Mouse (Mus musculus): ENCODE measurements around the gene 5730507C01Rik. TPM values are rescaled to one million over a fixed set of nuclear protein-coding genes. Genes with fewer than 3 reads are reported as not detected.
"Not testable (repeated sequence)": the region's sequence is repeated elsewhere in the genome, so short reads cannot be mapped to it uniquely, and the experiment has no call there.

The 5730507C01Rik gene
- 1.8 and 2.1 TPM in 2 replicates for polyA plus RNA-seq (2015; fragmentation: Nextera tagmentation; extraction: Ambion mirVana)

GRCm38 (mm10) chr12:18514171-18514570 is at the start of gene 5730507C01Rik:
TSS of gene 5730507C01Rik (plus strand) at chr12:18514510.
- H3K27ac ChIP-seq = no peak within 1 kb of the TSS
- H3K36me3 ChIP-seq (replicated peaks) = no peaks in the 10 kb centered on the region
- no peaks in the 10 kb centered on the region for H3K4me1 ChIP-seq
- H3K27me3 ChIP-seq (replicated peaks) = no peaks in the 10 kb centered on the region
- WGBS = 7% methylated on average over 33 of the region's 36 CpGs
- peaks cover 13% of the 10 kb centered on the region for H3K9me3 ChIP-seq
- no peak within 1 kb of the TSS; the same call in 1 of the 2 replicates for H3K9ac ChIP-seq
- H3K4me3 ChIP-seq = peak within 1 kb of the TSS; percentile 31
- H3K4me2 ChIP-seq = peak within 1 kb of the TSS; percentile 31
- peak; percentile 65 for ATAC-seq (replicated peaks)

- WGBS = 7% methylated on average over 51 of the region's 52 CpGs
- not testable (repeated sequence) for H3K27ac ChIP-seq
Observed at GRCm38 (mm10) chr12:18514616-18515015, 306 bp downstream of the 5730507C01Rik start.

GRCm38 (mm10) chr12:18515077-18515476 is 767 bp downstream of the 5730507C01Rik start:
- Histone ChIP-seq H3K9me3 (peaks cover 13% of the 10 kb centered on the region), H3K4me3 (peak overlapping the region; percentile 31), H3K4me2 (0 out of 2 replicates have a peak overlapping the region, but pooled peaks have one; percentile 31)
- not testable (repeated sequence) for H3K4me1 ChIP-seq; H3K36me3 ChIP-seq (replicated peaks); H3K27ac ChIP-seq; ATAC-seq (replicated peaks); H3K27me3 ChIP-seq (replicated peaks); H3K9ac ChIP-seq
- WGBS = 25% methylated on average over 17 of the region's 17 CpGs

More at GRCm38 (mm10) chr12:18514616-18515015, 306 bp downstream of the 5730507C01Rik start:
- not testable (repeated sequence) for H3K27me3 ChIP-seq (replicated peaks); H3K36me3 ChIP-seq (replicated peaks); ATAC-seq (replicated peaks); H3K9ac ChIP-seq; H3K4me1 ChIP-seq
- Histone ChIP-seq H3K4me3 (peak overlapping the region; percentile 31), H3K4me2 (peak overlapping the region; percentile 31), H3K9me3 (peaks cover 13% of the 10 kb centered on the region)
